Mouse (Mus musculus) heart, postnatal 0 days (tissue): Measurements from ENCODE around the gene Arid5a. TPM values are rescaled to one million over a fixed set of nuclear protein-coding genes. Genes with fewer than 3 reads are reported as not detected.

Source experiments
- ATAC-seq: fragments of 200-750 bp; cut with Nextera tagmentation; 2 replicates; pipeline ENCODE4 v1.8.0; 2017; ENCODE audit warnings: low read depth, moderate number of reproducible peaks, moderate library complexity; ENCODE audit not compliant: insufficient read depth
- DNase-seq: peaks from one replicate; pipeline ENCODE4 v3.0.0-alpha.2; 2016; ENCODE audit warnings: low spot score
- H3K27ac ChIP-seq: fragments of 300-500 bp; sonication (generic); 2 replicates; pipeline ENCODE4 v1.5.1; 2014; ENCODE audit warnings: low read depth, mild to moderate bottlenecking
- H3K27me3 ChIP-seq: fragments of 300-500 bp; sonication (generic); 2 replicates; pipeline ENCODE4 v1.6.1; 2014; ENCODE audit warnings: low read length, mixed read lengths; ENCODE audit not compliant: control insufficient read depth, insufficient read depth
- H3K36me3 ChIP-seq: fragments of 300-500 bp; sonication (generic); replicated peaks from 2 replicates; pipeline ENCODE4 v1.6.1; 2014; ENCODE audit warnings: low read length, mixed read lengths; ENCODE audit not compliant: control insufficient read depth, insufficient read depth
- H3K4me1 ChIP-seq: fragments of 300-500 bp; sonication (generic); 2 replicates; pipeline ENCODE4 v1.6.1; 2014; ENCODE audit warnings: antibody characterized with exemption; ENCODE audit not compliant: control insufficient read depth, insufficient read depth
- H3K4me2 ChIP-seq: fragments of 300-500 bp; sonication (generic); 2 replicates; pipeline ENCODE4 v1.6.1; 2014; ENCODE audit warnings: low read depth, mild to moderate bottlenecking, low read length, moderate library complexity
- H3K4me3 ChIP-seq: fragments of 300-500 bp; sonication (generic); 2 replicates; pipeline ENCODE4 v1.5.1; 2014; ENCODE audit warnings: low read depth, low read length
- H3K9ac ChIP-seq: fragments of 300-500 bp; sonication (generic); replicated peaks from 2 replicates; pipeline ENCODE4 v1.6.1; 2014; ENCODE audit warnings: low read depth, low read length, mixed read lengths
- H3K9me3 ChIP-seq: fragments of 300-500 bp; sonication (generic); replicated peaks from 2 replicates; pipeline ENCODE4 v1.6.1; 2016; ENCODE audit warnings: low read length; ENCODE audit not compliant: control insufficient read depth
- CTCF ChIP-seq: IDR thresholded peaks from 2 replicates; pipeline ENCODE4 v1.5.1; 2016; ENCODE audit warnings: antibody characterized with exemption, control low read depth, low read depth
- EP300 ChIP-seq: IDR thresholded peaks from 2 replicates; pipeline ENCODE4 v1.6.1; 2016; ENCODE audit warnings: antibody characterized with exemption, low read depth
- WGBS: fragments of 180-500 bp; shearing (Covaris S2); extraction: QIAGEN DNeasy Blood & Tissue Kit; methylation state at CpG from one replicate; pipeline ENCODE4 v1.1.7; 2014; 5-methylcytosine and 5-hydroxymethylcytosine counted together
- polyA plus RNA-seq: library from polyadenylated mRNA; unstranded; fragments of >200 nt; fragmentation: Nextera tagmentation; extraction: Ambion mirVana; gene quantifications from 2 replicates; pipeline ENCODE4 v1.2.1, GENCODE M21; 2015
- total RNA-seq: library from RNA; depleted of rRNA; stranded (reverse); fragments of >200 nt; gene quantifications from 2 replicates; pipeline ENCODE4 v1.2.3, GENCODE M21; 2014; ENCODE audit warnings: low replicate concordance

Gene Arid5a
- total and polyA plus RNA-seq, 2 experiments from 2014 or later = 8.5 to 13.7 TPM

GRCm38 (mm10) chr1:36263833-36264488 is 43.6 kb upstream of the Arid5a start:
- 47% methylated on average over 13 of the region's 13 CpGs for WGBS
- TF ChIP-seq CTCF = no peak
- 0 out of 2 replicates have a peak, but pooled peaks have one; percentile 28 for TF ChIP-seq EP300

GRCm38 (mm10) chr1:36266293-36266692 is 41.2 kb upstream of the Arid5a start:
- Histone ChIP-seq H3K27ac (no peak overlapping the region), H3K36me3 (no peaks in the 10 kb centered on the region), H3K4me1 (peaks cover 16% of the 10 kb centered on the region), H3K9me3 (no peaks in the 10 kb centered on the region), H3K27me3 (no peaks in the 10 kb centered on the region), H3K4me3 (no peak overlapping the region), H3K4me2 (no peak overlapping the region), H3K9ac (no peak overlapping the region)
- DNase-seq = no peak
- no peak for ATAC-seq
- TF ChIP-seq CTCF = no peak
- TF ChIP-seq EP300 = no peak
- 70% methylated on average over 6 of the region's 6 CpGs for WGBS

More at GRCm38 (mm10) chr1:36263833-36264488, 43.6 kb upstream of the Arid5a start:
- no peak overlapping the region for H3K9ac ChIP-seq
- H3K4me2 ChIP-seq = peak overlapping the region; percentile 24; the same call in 1 of the 2 replicates
- H3K27me3 ChIP-seq = no peaks in the 10 kb centered on the region
- peak; percentile 49; the same call in 1 of the 2 replicates for ATAC-seq
- H3K4me3 ChIP-seq = no peak overlapping the region
- peak overlapping the region; percentile 74 for H3K27ac ChIP-seq
- H3K36me3 ChIP-seq = no peaks in the 10 kb centered on the region
- H3K9me3 ChIP-seq = no peaks in the 10 kb centered on the region
- DNase-seq = peak; percentile 64
- H3K4me1 ChIP-seq = no peaks in the 10 kb centered on the region

GRCm38 (mm10) chr1:36267595-36267994 is 39.9 kb upstream of the Arid5a start:
- H3K9ac ChIP-seq = no peak overlapping the region
- H3K4me2 ChIP-seq = no peak overlapping the region
- TF ChIP-seq EP300 (no peak), CTCF (no peak)
- no peaks in the 10 kb centered on the region for H3K9me3 ChIP-seq
- WGBS = 97% methylated on average over 3 of the region's 3 CpGs
- DNase-seq (no peak), ATAC-seq (no peak)
- peaks cover 26% of the 10 kb centered on the region for H3K4me1 ChIP-seq
- no peaks in the 10 kb centered on the region for H3K27me3 ChIP-seq
- no peak overlapping the region for H3K27ac ChIP-seq
- H3K4me3 ChIP-seq = no peak overlapping the region
- no peaks in the 10 kb centered on the region for H3K36me3 ChIP-seq

GRCm38 (mm10) chr1:36269121-36269795 is 38.3 kb upstream of the Arid5a start:
- TF ChIP-seq EP300 = no peak
- no peak for TF ChIP-seq CTCF
- Histone ChIP-seq H3K27me3 (no peaks in the 10 kb centered on the region), H3K27ac (no peak overlapping the region), H3K36me3 (no peaks in the 10 kb centered on the region), H3K4me1 (peaks cover 32% of the 10 kb centered on the region), H3K9ac (no peak overlapping the region), H3K4me3 (no peak overlapping the region; the same call in 1 of the 2 replicates), H3K9me3 (no peaks in the 10 kb centered on the region), H3K4me2 (0 out of 2 replicates have a peak overlapping the region, but pooled peaks have one; percentile 4)
- no peak for ATAC-seq
- DNase-seq = no peak
- WGBS = 41% methylated on average over 54 of the region's 54 CpGs

DNA sequence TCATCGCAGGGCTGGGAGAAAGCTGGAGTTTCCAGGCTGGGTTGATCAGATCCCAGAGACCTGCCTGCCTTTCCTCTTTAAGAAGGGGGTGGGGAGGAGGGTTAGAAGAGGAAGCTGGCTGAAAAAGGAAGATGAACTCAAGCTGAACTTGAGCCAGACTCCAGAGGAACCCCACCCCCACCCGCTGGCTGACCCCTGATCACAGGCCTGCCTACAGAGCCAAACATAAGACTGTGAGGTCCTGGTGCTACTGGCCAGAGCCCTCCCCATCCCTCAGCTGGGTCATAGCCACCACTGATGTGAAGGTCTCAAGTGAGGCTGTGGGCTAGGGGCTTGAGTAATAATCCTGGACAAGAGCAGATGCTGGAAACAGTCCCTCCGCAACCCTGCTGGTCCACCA is 36.9 kb upstream of the Arid5a start:
- Histone ChIP-seq H3K27ac (peak overlapping the region; percentile 59; the same call in 1 of the 2 replicates), H3K4me1 (peaks cover 32% of the 10 kb centered on the region), H3K9ac (no peak overlapping the region), H3K36me3 (no peaks in the 10 kb centered on the region), H3K4me3 (no peak overlapping the region), H3K9me3 (no peaks in the 10 kb centered on the region), H3K27me3 (no peaks in the 10 kb centered on the region), H3K4me2 (no peak overlapping the region)
- WGBS = 47% methylated on average over 3 of the region's 3 CpGs
- peak; percentile 66; the same call in 1 of the 2 replicates for TF ChIP-seq EP300
- TF ChIP-seq CTCF = no peak
- ATAC-seq = peak; percentile 54
- DNase-seq = peak; percentile 62
